Mouse (Mus musculus) layer of hippocampus, adult 2 months (tissue): Measurements from ENCODE around the gene Cgnl1. TPM values are rescaled to one million over a fixed set of nuclear protein-coding genes. Genes with fewer than 3 reads are reported as not detected.
"Not testable (repeated sequence)": the region's sequence is repeated elsewhere in the genome, so short reads cannot be mapped to it uniquely, and the experiment has no call there.

ENCODE experiments used
- DNase-seq, 2 experiments: peaks; one replicate each; pipeline ENCODE4 v3.0.0; 2022; ENCODE audit warnings: low spot score in 2 of 2
- H3K27ac ChIP-seq: fragments of 200-600 bp; 2 replicates; pipeline ENCODE4 v1.8.1; 2022
- H3K4me3 ChIP-seq: fragments of 200-600 bp; 2 replicates; pipeline ENCODE4 v1.8.1; 2022; ENCODE audit warnings: mild to moderate bottlenecking
- CTCF ChIP-seq: fragments of 200-600 bp; conservative IDR thresholded peaks from 2 replicates; pipeline ENCODE4 v1.8.1; 2022; ENCODE audit warnings: antibody characterized with exemption, mild to moderate bottlenecking, moderate library complexity
- total RNA-seq, 2 experiments: library from RNA; stranded (reverse); gene quantifications; 2 replicates each; pipeline ENCODE4 v1.2.3; 2021

The Cgnl1 gene
- total RNA-seq, 2 experiments from 2014 or later: 6.6 to 7.9 TPM

- H3K27ac ChIP-seq: no peak overlapping the region
- no peak for TF ChIP-seq CTCF
- no peak overlapping the region for H3K4me3 ChIP-seq
- DNase-seq: no peak
These were observed 134.5 kb downstream of the Cgnl1 start for GRCm38 (mm10) chr9:71636854-71637253.

GRCm38 (mm10) chr9:71635627-71636026, 135.8 kb downstream of the Cgnl1 start:
- H3K4me3 ChIP-seq: no peak overlapping the region
- no peak for TF ChIP-seq CTCF
- DNase-seq: no peak
- H3K27ac ChIP-seq: no peak overlapping the region

GRCm38 (mm10) chr9:71634916-71635315, 136.5 kb downstream of the Cgnl1 start:
- no peak overlapping the region for H3K27ac ChIP-seq
- TF ChIP-seq CTCF: no peak
- H3K4me3 ChIP-seq: no peak overlapping the region
- no peak for DNase-seq

DNA sequence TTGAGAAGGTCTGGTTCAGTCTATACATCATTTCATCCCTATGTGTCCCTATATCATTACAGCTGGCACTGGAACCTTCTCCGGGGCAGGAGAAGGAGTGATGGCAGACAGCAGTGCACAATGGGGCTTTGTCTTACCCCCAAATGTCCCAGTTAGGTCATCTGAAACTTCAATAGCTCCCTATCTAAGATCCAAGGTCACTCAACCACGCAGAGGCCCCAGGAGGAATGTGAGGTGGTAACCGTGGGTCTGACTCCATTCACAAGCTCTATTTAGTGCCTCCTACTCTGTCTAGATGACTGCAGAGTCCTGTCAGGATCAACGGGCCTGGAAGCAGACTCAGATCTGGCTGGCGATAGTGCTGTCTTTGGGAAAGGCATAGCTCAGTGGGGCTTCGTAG, 142.5 kb downstream of the Cgnl1 start:
- Histone ChIP-seq H3K4me3 (no peak overlapping the region), H3K27ac (no peak overlapping the region)
- DNase-seq: no peak
- TF ChIP-seq CTCF: no peak

DNA sequence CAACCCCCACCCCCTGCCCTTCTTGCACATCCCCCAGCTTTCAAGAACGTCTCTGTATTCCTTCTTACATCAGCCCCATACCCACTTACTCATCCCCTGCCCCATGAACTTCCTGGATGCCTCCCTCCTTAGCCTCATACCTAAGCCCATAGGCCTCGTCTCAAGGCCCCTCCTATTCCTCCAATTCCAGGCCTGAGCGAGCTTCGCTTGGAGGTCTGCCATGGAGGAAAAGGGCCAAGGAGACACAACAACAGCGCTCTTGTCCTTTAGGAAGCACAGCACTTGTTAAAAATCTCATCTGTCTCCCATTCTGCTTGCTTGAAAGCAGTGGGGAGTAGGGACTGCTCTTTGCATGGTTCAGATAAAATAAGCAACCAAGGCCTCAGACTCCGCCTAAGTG, 143.1 kb downstream of the Cgnl1 start:
- H3K4me3 ChIP-seq: no peak overlapping the region
- peak in 1 of 2 experiments; percentile 10 for DNase-seq
- no peak overlapping the region for H3K27ac ChIP-seq
- no peak for TF ChIP-seq CTCF

DNA sequence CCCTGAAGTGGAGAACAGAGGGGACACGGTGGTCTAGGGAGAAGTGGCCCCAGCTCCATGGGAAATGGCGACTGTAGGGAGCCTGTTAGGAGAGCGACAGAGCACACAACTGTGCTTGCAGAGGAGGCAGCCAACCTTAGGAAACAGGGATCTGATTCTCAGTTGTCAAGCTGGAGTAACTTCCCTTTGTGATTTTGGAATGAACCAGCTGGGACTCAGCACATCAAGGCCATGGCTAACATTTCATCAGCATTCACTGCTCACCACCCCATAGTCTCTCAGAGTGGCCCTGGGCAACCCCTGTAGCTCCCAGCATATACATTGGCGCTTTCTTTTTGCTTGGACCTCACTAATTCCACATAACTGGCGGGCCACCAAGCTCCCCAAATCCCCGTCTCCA, 145.4 kb downstream of the Cgnl1 start:
- no peak for DNase-seq
- TF ChIP-seq CTCF: no peak

GRCm38 (mm10) chr9:71624793-71625495, 146.5 kb downstream of the Cgnl1 start:
- Histone ChIP-seq H3K27ac (no peak overlapping the region), H3K4me3 (no peak overlapping the region)
- DNase-seq: peak; percentile 36 to 63
- TF ChIP-seq CTCF: peak; percentile 87

More for the DNA sequence above, 145.4 kb downstream of the Cgnl1 start:
- Histone ChIP-seq H3K4me3 (no peak overlapping the region), H3K27ac (no peak overlapping the region)

GRCm38 (mm10) chr9:71623871-71624569, 147.4 kb downstream of the Cgnl1 start:
- H3K27ac ChIP-seq: no peak overlapping the region
- DNase-seq: no peak
- TF ChIP-seq CTCF: peak; percentile 90
- no peak overlapping the region for H3K4me3 ChIP-seq

DNA sequence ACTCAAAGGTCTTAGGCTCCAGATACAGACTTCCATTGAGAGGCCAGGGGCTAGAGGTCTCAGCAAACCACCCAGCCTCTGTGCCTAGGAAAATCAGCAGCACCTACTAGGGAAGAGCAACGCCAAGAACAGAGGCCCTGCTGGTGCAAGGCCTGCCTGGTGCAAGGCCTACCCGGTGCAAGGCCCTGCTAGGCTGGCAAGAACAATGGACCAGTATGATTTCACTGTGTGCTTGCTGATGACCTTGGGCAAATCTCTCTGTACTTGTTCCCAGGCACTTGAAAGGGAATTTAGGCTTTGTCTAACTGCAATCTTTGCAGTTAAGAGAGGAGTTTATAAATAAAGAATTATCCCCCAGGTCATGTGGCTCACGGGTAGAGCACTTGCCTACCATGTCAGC, 148.8 kb downstream of the Cgnl1 start:
- H3K4me3 ChIP-seq: no peak overlapping the region
- H3K27ac ChIP-seq: no peak overlapping the region
- no peak for TF ChIP-seq CTCF
- no peak for DNase-seq

- Histone ChIP-seq H3K4me3 (no peak overlapping the region), H3K27ac (no peak overlapping the region)
- TF ChIP-seq CTCF: no peak
- DNase-seq: no peak
These were observed 149.4 kb downstream of the Cgnl1 start for GRCm38 (mm10) chr9:71621968-71622367.

DNA sequence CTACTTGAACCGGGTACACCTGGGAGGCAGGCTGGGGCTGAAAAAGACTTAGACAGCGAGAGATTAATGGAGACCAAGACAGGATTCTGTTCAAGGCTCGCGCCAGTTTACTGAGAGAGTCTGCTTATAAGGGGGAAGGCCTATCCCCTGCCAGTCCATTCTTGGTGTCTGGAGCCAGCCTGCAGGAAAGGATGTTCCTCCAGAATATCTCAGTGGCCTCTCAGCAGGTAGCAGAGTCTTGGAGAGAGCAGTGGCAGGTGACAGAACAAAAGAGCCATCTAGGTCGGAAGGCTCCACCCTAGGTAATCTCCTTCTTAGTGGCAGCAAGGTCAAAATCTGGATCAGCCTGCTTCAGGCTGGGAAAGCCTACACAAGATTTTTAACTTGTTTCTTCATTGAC, 151.3 kb downstream of the Cgnl1 start:
- not testable (repeated sequence) for H3K4me3 ChIP-seq, H3K27ac ChIP-seq, DNase-seq

GRCm38 (mm10) chr9:71617363-71617762, 154.0 kb downstream of the Cgnl1 start:
- H3K27ac ChIP-seq: no peak overlapping the region
- DNase-seq: no peak
- peak; percentile 79 for TF ChIP-seq CTCF
- H3K4me3 ChIP-seq: no peak overlapping the region

GRCm38 (mm10) chr9:71616185-71616584, 155.2 kb downstream of the Cgnl1 start:
- peak; percentile 96 for TF ChIP-seq CTCF
- DNase-seq: peak; percentile 63 to 84
- H3K27ac ChIP-seq: no peak overlapping the region
- H3K4me3 ChIP-seq: no peak overlapping the region

- Histone ChIP-seq H3K27ac (no peak overlapping the region), H3K4me3 (no peak overlapping the region)
- peak; percentile 80 for TF ChIP-seq CTCF
- DNase-seq: no peak
These were observed 156.8 kb downstream of the Cgnl1 start for GRCm38 (mm10) chr9:71614643-71615042.
